Mouse (Mus musculus): ENCODE data around the gene Kifc1.

DNA sequence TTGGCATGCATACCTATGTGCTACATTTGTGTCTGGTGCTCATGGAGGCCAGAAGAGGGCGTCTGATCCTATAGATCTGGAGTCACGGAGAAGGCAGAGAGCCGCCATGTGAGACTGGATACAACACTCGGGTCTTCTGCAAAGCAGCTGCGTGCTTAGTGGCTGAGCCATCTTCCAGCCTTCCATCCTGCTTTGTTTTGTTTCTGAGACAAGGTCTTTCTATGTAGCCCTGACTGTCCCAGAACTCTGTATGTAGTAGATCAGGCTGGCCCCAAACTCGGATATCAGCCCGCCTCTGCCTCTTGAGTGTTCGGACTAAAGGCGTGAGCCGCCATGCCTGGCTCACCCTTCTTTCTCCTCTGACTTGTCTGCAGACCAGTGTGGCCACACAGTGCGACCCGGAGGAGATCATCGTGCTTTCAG, 24.5 kb upstream of the Kifc1 start:
- TF ChIP-seq HCFC1 (IDR thresholded peaks at IDR 0.05; ENCODE audit: borderline replicate concordance, insufficient read depth, low read length) (no peak), ZNF384 (IDR thresholded peaks at IDR 0.05; ENCODE audit: low read depth, low read length) (no peak), CHD2 (IDR thresholded peaks at IDR 0.05; ENCODE audit: low read depth, low read length) (no peak), ZC3H11A (IDR thresholded peaks at IDR 0.05; ENCODE audit: borderline replicate concordance, low read depth, low read length) (no peak)

Measured in ES-E14 (cell line).